In the genomic region with DNA sequence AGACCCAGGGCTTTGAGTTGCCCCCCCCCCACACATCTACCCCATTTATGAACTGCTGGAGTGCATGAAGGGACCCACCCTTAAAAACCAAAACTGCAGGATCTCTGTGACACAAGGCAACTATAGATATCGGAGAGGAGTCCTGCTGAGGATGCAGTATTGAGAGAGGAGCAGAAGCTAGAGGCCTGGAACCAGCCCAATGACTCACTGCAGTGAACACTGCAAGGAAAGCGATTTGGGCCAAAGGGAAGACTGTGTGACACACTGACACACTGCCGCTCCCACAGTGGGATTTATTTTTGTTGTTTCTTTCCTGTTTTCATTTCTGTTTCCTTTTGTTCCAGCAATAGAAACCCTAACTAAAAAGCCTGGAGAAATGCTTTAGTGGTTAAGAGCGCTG, we compare ENCODE assay signal across 13 mouse cellular contexts. TPM values are rescaled to one million over a fixed set of nuclear protein-coding genes. Genes with fewer than 3 reads are reported as not detected.
"Had no signal": no experiment of that assay in that cellular context is flagged by ENCODE, and none has a peak within 500 bp of the region (broad histone marks: within the 10 kb centered on the region; RNA-seq: fewer than 3 reads in every experiment).

No protein-coding gene starts in this region.

- H3K4me1 ChIP-seq: limb, embryonic 13.5 days; midbrain, embryonic 12.5 days; neural tube, embryonic 12.5 days had no signal

- H3K4me3 ChIP-seq: limb, embryonic 13.5 days; midbrain, embryonic 12.5 days; myocyte; neural tube, embryonic 12.5 days had no signal

- H3K4me2 ChIP-seq: limb, embryonic 13.5 days; midbrain, embryonic 12.5 days; neural tube, embryonic 12.5 days had no signal

- H3K36me3 ChIP-seq: limb, embryonic 13.5 days; midbrain, embryonic 12.5 days; neural tube, embryonic 12.5 days had no signal

- H3K27me3 ChIP-seq: midbrain, embryonic 12.5 days; neural tube, embryonic 12.5 days had no signal

- H3K9ac ChIP-seq: limb, embryonic 13.5 days; liver, embryonic 14.5 days; midbrain, embryonic 12.5 days; neural tube, embryonic 12.5 days had no signal

- H3K9me3 ChIP-seq: limb, embryonic 13.5 days; midbrain, embryonic 12.5 days; neural tube, embryonic 12.5 days had no signal

- H3K27ac ChIP-seq: limb, embryonic 13.5 days; liver, embryonic 14.5 days; midbrain, embryonic 12.5 days; neural tube, embryonic 12.5 days had no signal

- DNase-seq: kidney, adult 2 months; kidney, postnatal 36 days; layer of hippocampus, adult 9-11 months; layer of hippocampus, postnatal 36 days; lung, adult 18-20 months; thymus, adult 2 months; thymus, postnatal 4 days had no signal

RNA-seq across cellular contexts. Expression of gene Smo, which starts 49.4 kb away (rescaled TPM):
- total RNA-seq: neutrophil, adult 5-6 weeks had no signal
